Mouse (Mus musculus): ENCODE results near the gene Utf1.

- TF ChIP-seq MAFK (IDR thresholded peaks at IDR 0.05; ENCODE audit: insufficient read depth, low read depth, low read length) (no peak), ZC3H11A (IDR thresholded peaks at IDR 0.05; ENCODE audit: borderline replicate concordance, low read depth, low read length) (no peak), ZNF384 (IDR thresholded peaks at IDR 0.05; ENCODE audit: low read depth, low read length) (no peak), CHD2 (IDR thresholded peaks at IDR 0.05; ENCODE audit: low read depth, low read length) (no peak)
Measured at GRCm38 (mm10) chr7:139993532-139993931, 49.9 kb downstream of the Utf1 start.
